Mouse (Mus musculus): Measurements from ENCODE around the gene Clec4a3. TPM values are rescaled to one million over a fixed set of nuclear protein-coding genes. Genes with fewer than 3 reads are reported as not detected.
"Not testable (repeated sequence)": the region's sequence is repeated elsewhere in the genome, so short reads cannot be mapped to it uniquely, and the experiment has no call there.

Gene Clec4a3
- 0.34 TPM in 2 replicates for polyA plus RNA-seq (2016; fragmentation: Nextera tagmentation; extraction: Ambion mirVana)

- no peak for DNase-seq (ENCODE audit: low spot score)
- no peaks in the 10 kb centered on the region for H3K27me3 ChIP-seq (replicated peaks; ENCODE audit: low read depth, poor library complexity, severe bottlenecking)
- no peak within 1 kb of the TSS for H3K27ac ChIP-seq (replicated peaks)
- H3K4me3 ChIP-seq: no peak within 1 kb of the TSS
- no peaks in the 10 kb centered on the region for H3K36me3 ChIP-seq (replicated peaks)
- no peaks in the 10 kb centered on the region for H3K4me1 ChIP-seq
- peaks cover 9% of the 10 kb centered on the region; the same call in 1 of the 2 replicates for H3K9me3 ChIP-seq
- 85% methylated on average over 8 of the region's 8 CpGs for WGBS
These were observed at the start of gene Clec4a3 for GRCm38 (mm10) chr6:122952401-122952800. TSS of gene Clec4a3 (plus strand) at chr6:122952515.

- 83% methylated on average over 4 of the region's 4 CpGs for WGBS
- H3K4me1 ChIP-seq: no peaks in the 10 kb centered on the region
- no peak overlapping the region for H3K4me3 ChIP-seq
- H3K27me3 ChIP-seq (replicated peaks; ENCODE audit: low read depth, poor library complexity, severe bottlenecking): no peaks in the 10 kb centered on the region
- H3K36me3 ChIP-seq (replicated peaks): no peaks in the 10 kb centered on the region
- no peak overlapping the region for H3K27ac ChIP-seq (replicated peaks)
- no peak for DNase-seq (ENCODE audit: low spot score)
- H3K9me3 ChIP-seq: 0 out of 2 replicates have a peak, but pooled peaks cover 5% of the 10 kb centered on the region
These were observed 32.4 kb upstream of the Clec4a3 start for GRCm38 (mm10) chr6:122919922-122920321.

GRCm38 (mm10) chr6:122921451-122921850, 30.9 kb upstream of the Clec4a3 start, which contains the start of gene Clec4a1:
TSS of gene Clec4a1 (plus strand) at chr6:122921848.
- Histone ChIP-seq H3K36me3 (replicated peaks) (no peaks in the 10 kb centered on the region), H3K4me3 (no peak within 1 kb of the TSS)
- WGBS: 71% methylated on average over 4 of the region's 4 CpGs

GRCm38 (mm10) chr6:122934845-122935244, 17.5 kb upstream of the Clec4a3 start:
- Histone ChIP-seq H3K36me3 (replicated peaks) (no peaks in the 10 kb centered on the region), H3K4me3 (no peak overlapping the region), H3K4me1 (no peaks in the 10 kb centered on the region), H3K27me3 (replicated peaks; ENCODE audit: low read depth, poor library complexity, severe bottlenecking) (no peaks in the 10 kb centered on the region), H3K27ac (replicated peaks) (no peak overlapping the region), H3K9me3 (no peaks in the 10 kb centered on the region)
- DNase-seq (ENCODE audit: low spot score): no peak
- 86% methylated on average over 3 of the region's 3 CpGs for WGBS

More at GRCm38 (mm10) chr6:122921451-122921850, 30.9 kb upstream of the Clec4a3 start, which contains the start of gene Clec4a1:
- no peak for DNase-seq (ENCODE audit: low spot score)
- H3K9me3 ChIP-seq: 0 out of 2 replicates have a peak, but pooled peaks cover 3% of the 10 kb centered on the region
- H3K27me3 ChIP-seq (replicated peaks; ENCODE audit: low read depth, poor library complexity, severe bottlenecking): no peaks in the 10 kb centered on the region
- H3K4me1 ChIP-seq: no peaks in the 10 kb centered on the region
- no peak within 1 kb of the TSS for H3K27ac ChIP-seq (replicated peaks)

- H3K27ac ChIP-seq (replicated peaks): no peak overlapping the region
- WGBS: 89% methylated on average over 5 of the region's 5 CpGs
- no peaks in the 10 kb centered on the region for H3K27me3 ChIP-seq (replicated peaks; ENCODE audit: low read depth, poor library complexity, severe bottlenecking)
- no peaks in the 10 kb centered on the region for H3K9me3 ChIP-seq
- no peaks in the 10 kb centered on the region for H3K4me1 ChIP-seq
- no peak overlapping the region for H3K4me3 ChIP-seq
- no peak for DNase-seq (ENCODE audit: low spot score)
- no peaks in the 10 kb centered on the region for H3K36me3 ChIP-seq (replicated peaks)
These were observed 12.7 kb upstream of the Clec4a3 start for GRCm38 (mm10) chr6:122939618-122940017.

GRCm38 (mm10) chr6:122946760-122947159, 5.6 kb upstream of the Clec4a3 start:
- Histone ChIP-seq H3K4me1 (no peaks in the 10 kb centered on the region), H3K36me3 (replicated peaks) (no peaks in the 10 kb centered on the region), H3K4me3 (no peak overlapping the region), H3K27me3 (replicated peaks; ENCODE audit: low read depth, poor library complexity, severe bottlenecking) (no peaks in the 10 kb centered on the region), H3K9me3 (peaks cover 8% of the 10 kb centered on the region; the same call in 1 of the 2 replicates), H3K27ac (replicated peaks) (no peak overlapping the region)
- WGBS: 89% methylated on average over 2 of the region's 2 CpGs
- DNase-seq (ENCODE audit: low spot score): no peak

- no peaks in the 10 kb centered on the region for H3K4me1 ChIP-seq
- H3K27ac ChIP-seq (replicated peaks): no peak overlapping the region
- H3K4me3 ChIP-seq: no peak overlapping the region
- H3K27me3 ChIP-seq (replicated peaks; ENCODE audit: low read depth, poor library complexity, severe bottlenecking): no peaks in the 10 kb centered on the region
- DNase-seq (ENCODE audit: low spot score): no peak
- WGBS: 73% methylated on average over 2 of the region's 2 CpGs
- no peaks in the 10 kb centered on the region for H3K36me3 ChIP-seq (replicated peaks)
- 0 out of 2 replicates have a peak, but pooled peaks cover 4% of the 10 kb centered on the region for H3K9me3 ChIP-seq
These were observed 12.2 kb downstream of the Clec4a3 start for GRCm38 (mm10) chr6:122964562-122964961.

GRCm38 (mm10) chr6:122969048-122969447, 16.7 kb downstream of the Clec4a3 start:
- no peak overlapping the region for H3K27ac ChIP-seq (replicated peaks)
- H3K27me3 ChIP-seq (replicated peaks; ENCODE audit: low read depth, poor library complexity, severe bottlenecking): no peaks in the 10 kb centered on the region
- H3K36me3 ChIP-seq (replicated peaks): no peaks in the 10 kb centered on the region
- no peaks in the 10 kb centered on the region for H3K9me3 ChIP-seq
- no peak for DNase-seq (ENCODE audit: low spot score)
- no peak overlapping the region for H3K4me3 ChIP-seq
- WGBS: 88% methylated on average over 2 of the region's 2 CpGs
- no peaks in the 10 kb centered on the region for H3K4me1 ChIP-seq

- DNase-seq (ENCODE audit: low spot score): no peak
- 88% methylated on average over 6 of the region's 6 CpGs for WGBS
- Histone ChIP-seq H3K27ac (replicated peaks) (no peak within 1 kb of the TSS), H3K36me3 (replicated peaks) (no peaks in the 10 kb centered on the region), H3K27me3 (replicated peaks; ENCODE audit: low read depth, poor library complexity, severe bottlenecking) (no peaks in the 10 kb centered on the region), H3K9me3 (peaks cover 4% of the 10 kb centered on the region; the same call in 1 of the 2 replicates), H3K4me3 (no peak within 1 kb of the TSS), H3K4me1 (no peaks in the 10 kb centered on the region)
These were observed 37.6 kb downstream of the Clec4a3 start, which contains the start of gene Clec4a4 for GRCm38 (mm10) chr6:122989876-122990437. TSS of gene Clec4a4 (plus strand) at chr6:122990367.

- H3K4me3 ChIP-seq; H3K27ac ChIP-seq (replicated peaks); H3K36me3 ChIP-seq (replicated peaks); H3K9me3 ChIP-seq; H3K27me3 ChIP-seq (replicated peaks; ENCODE audit: low read depth, poor library complexity, severe bottlenecking); H3K4me1 ChIP-seq; DNase-seq (ENCODE audit: low spot score): not testable (repeated sequence)
- WGBS: 83% methylated on average over 2 of the region's 2 CpGs
These were observed 52.4 kb downstream of the Clec4a3 start for GRCm38 (mm10) chr6:123004696-123005095.

GRCm38 (mm10) chr6:123005591-123005990, 53.3 kb downstream of the Clec4a3 start:
- no peaks in the 10 kb centered on the region for H3K9me3 ChIP-seq
- no peak overlapping the region for H3K27ac ChIP-seq (replicated peaks)
- H3K27me3 ChIP-seq (replicated peaks; ENCODE audit: low read depth, poor library complexity, severe bottlenecking): no peaks in the 10 kb centered on the region
- H3K4me3 ChIP-seq: no peak overlapping the region
- DNase-seq (ENCODE audit: low spot score): no peak
- 74% methylated on average over 1 of the region's 1 CpGs for WGBS
- H3K36me3 ChIP-seq (replicated peaks): no peaks in the 10 kb centered on the region
- no peaks in the 10 kb centered on the region for H3K4me1 ChIP-seq
